Mouse (Mus musculus) ES-E14 (cell line): ENCODE measurements around the gene Olfr1497.

Experiments
- CHD2 ChIP-seq: IDR thresholded peaks from 2 replicates; pipeline ENCODE4 v1.6.1; 2014; ENCODE audit warnings: mild to moderate bottlenecking, low read depth, low read length, inconsistent platforms
- HCFC1 ChIP-seq: IDR thresholded peaks from 2 replicates; pipeline ENCODE4 v1.6.1; 2012; ENCODE audit warnings: low read length, inconsistent platforms, borderline replicate concordance; ENCODE audit not compliant: insufficient read depth
- MAFK ChIP-seq: IDR thresholded peaks from 2 replicates; pipeline ENCODE4 v1.6.1; 2014; ENCODE audit warnings: mild to moderate bottlenecking, low read depth, low read length, inconsistent platforms; ENCODE audit not compliant: insufficient read depth
- ZC3H11A ChIP-seq: IDR thresholded peaks from 2 replicates; pipeline ENCODE4 v1.6.1; 2012; ENCODE audit warnings: low read depth, mild to moderate bottlenecking, inconsistent platforms, low read length, borderline replicate concordance
- ZNF384 ChIP-seq: IDR thresholded peaks from 2 replicates; pipeline ENCODE4 v1.6.1; 2012; ENCODE audit warnings: low read depth, low read length, inconsistent platforms

GRCm38 (mm10) chr19:13818827-13819226 is 20.8 kb upstream of the Olfr1497 start:
- no peak for TF ChIP-seq ZNF384
- no peak for TF ChIP-seq HCFC1
- peak; percentile 30; the same call in 1 of the 2 replicates for TF ChIP-seq ZC3H11A
- no peak for TF ChIP-seq MAFK
- no peak for TF ChIP-seq CHD2
